Mouse (Mus musculus): Measurements from ENCODE around the gene Bach1.

DNA sequence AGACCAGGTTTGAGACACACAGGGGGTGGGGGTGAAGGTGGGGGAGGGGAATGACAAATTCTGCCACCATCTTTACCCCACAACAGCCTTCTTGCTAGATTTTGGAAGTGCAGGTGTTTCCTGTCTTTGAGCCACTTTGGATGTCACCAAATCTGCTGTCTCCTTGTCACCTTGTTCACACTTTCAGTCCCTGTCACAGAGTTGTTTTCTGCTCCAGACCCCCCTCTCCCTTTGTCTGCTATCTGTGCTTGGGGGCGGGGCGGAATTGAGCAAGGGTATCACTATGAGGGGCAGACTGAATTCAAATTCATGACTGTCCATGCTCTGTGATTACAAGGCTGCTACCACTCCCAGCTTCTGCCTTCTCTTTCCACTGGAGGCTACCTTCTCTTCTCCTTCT is 6.2 kb upstream of the Bach1 start:
- TF ChIP-seq CTCF (IDR thresholded peaks at IDR 0.05) (no peak), EP300 (IDR thresholded peaks at IDR 0.05) (no peak)
